Mouse (Mus musculus): Measurements from ENCODE around the gene Pole4.
"Not testable (repeated sequence)": the region's sequence is repeated elsewhere in the genome, so short reads cannot be mapped to it uniquely, and the experiment has no call there.

Gene Pole4

GRCm38 (mm10) chr6:82715253-82715652 is 10.1 kb upstream of the Pole4 start:
- DNase-seq (ENCODE audit: low spot score), result no peak

DNA sequence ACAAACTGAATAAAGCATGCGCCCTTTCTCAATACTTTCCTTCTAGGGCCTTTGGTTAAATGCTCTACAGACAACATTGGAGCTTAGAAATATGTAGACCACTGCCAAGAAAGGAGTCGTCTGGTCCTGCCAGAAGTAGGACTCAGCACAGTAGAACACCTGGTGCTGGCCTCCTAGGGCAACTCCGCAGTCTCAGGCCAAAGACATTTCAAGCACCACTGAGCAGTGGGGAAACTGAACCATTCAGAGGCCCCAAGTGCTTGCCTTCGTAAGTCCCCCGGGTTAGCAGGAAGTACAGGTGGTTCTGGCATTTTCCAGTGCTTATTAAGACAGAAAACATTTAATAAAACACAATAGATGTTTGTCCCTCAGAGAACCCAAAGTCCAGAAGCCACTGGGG is 9.7 kb upstream of the Pole4 start:
- no peak for DNase-seq (ENCODE audit: low spot score)

- peak; percentile 70 for DNase-seq (ENCODE audit: low spot score)
Observed at GRCm38 (mm10) chr6:82714243-82714642, 9.1 kb upstream of the Pole4 start.

GRCm38 (mm10) chr6:82707742-82708141 is 2.6 kb upstream of the Pole4 start:
- no peak for DNase-seq (ENCODE audit: low spot score)

GRCm38 (mm10) chr6:82707241-82707640 is 2.1 kb upstream of the Pole4 start:
- DNase-seq (ENCODE audit: low spot score), result no peak

DNA sequence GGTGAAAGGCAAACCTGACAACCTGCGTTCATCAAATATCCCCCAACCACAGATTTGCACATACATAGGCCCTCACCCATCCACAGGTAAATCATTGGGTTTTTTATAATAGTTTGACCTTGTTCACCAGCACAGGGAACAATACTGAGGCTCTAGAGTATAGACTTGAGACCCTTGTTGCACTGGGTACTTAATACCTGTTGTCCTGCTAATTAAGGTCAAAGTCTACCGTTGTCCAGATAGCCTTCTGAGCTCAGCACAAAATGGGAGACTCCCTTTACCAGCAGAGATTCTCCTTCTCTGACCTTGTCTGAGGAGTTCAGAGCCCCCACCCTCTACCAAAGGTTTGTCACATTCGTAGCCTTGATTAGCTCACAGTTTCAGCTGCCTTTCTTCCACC is 1.5 kb downstream of the Pole4 start:
- DNase-seq (ENCODE audit: low spot score), result no peak

DNA sequence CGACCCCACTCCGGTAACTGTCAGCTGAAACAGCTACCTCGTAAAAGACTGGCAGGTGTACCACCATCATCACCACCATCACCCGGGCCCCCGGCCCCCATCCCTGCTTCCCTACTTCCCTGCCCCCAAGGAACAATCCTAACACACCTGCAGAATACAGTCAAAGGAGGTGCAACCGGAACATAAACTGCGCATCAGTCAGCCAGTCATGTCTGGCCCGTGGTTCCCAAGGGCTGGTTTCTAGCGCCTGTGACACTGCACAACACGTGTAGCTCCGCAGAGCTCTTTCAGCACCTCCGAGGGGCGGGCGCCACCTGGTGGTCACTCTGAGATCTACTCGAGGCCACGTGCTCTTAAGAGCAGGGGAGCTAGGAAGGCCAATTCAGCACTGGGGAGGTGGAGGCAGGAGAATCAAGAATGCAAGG is 2.6 kb downstream of the Pole4 start:
- DNase-seq (ENCODE audit: low spot score), result peak; percentile 92

GRCm38 (mm10) chr6:82701296-82701695 is 3.9 kb downstream of the Pole4 start:
- no peak for DNase-seq (ENCODE audit: low spot score)

DNA sequence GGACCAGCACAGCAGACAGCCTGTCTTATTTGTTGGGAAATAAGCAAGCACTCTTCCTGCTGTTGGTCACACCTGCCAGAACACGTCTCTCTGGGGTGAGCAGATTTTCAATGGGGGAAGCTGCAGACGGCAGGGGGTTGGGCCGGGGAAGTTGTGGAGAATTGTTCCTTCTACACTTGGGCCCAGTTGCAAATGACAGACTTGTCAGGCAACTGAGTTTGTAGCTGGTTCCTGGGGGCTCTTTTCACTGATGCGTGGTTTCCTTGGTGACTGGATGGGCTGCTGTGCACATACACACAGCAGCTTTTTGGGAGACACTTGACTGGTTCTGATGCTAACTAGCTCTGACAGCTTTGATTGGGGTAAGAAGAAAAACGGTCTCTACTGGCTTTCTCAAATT is 5.3 kb downstream of the Pole4 start:
- DNase-seq (ENCODE audit: low spot score), result no peak

GRCm38 (mm10) chr6:82696736-82697135 is 8.4 kb downstream of the Pole4 start:
- no peak for DNase-seq (ENCODE audit: low spot score)

DNA sequence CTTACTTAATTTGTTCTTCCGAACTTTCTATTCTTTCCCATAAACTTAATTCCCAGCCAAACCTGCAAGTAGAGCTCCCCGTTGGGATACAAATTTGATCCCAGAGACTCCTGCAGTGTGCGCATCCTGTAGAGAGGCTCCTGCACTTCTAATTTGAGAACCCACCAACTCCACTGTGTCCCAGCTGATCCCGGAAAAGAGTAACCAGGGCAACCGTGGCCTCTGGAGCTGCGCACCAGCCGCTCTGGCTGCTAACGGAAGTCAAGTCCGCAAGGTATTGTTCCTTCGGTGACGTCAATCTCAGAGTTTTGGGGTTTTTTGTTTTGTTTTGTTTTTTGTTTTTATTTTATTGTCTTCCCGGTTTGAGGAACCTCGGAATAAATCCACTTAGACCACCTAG is 10.5 kb downstream of the Pole4 start:
- no peak for DNase-seq (ENCODE audit: low spot score)

DNA sequence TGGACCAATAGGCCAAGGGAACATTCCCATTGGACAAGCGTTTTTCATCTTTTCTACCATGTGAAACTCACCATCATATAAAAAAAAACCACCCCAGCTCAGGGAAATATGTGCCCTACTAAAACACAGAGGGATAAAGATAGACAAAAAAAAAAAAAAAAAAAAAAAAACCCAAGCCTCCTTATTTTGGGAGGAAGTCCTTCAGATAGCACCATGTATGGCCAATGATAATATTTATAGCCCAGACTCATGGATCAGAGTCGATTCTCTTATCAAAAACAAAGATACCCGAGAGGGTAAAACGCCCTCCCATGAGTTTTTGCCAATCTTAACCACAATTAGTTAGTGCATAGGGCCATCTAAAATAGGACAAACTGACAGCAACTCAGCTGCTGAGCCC is 15.7 kb downstream of the Pole4 start:
- no peak for DNase-seq (ENCODE audit: low spot score)

DNA sequence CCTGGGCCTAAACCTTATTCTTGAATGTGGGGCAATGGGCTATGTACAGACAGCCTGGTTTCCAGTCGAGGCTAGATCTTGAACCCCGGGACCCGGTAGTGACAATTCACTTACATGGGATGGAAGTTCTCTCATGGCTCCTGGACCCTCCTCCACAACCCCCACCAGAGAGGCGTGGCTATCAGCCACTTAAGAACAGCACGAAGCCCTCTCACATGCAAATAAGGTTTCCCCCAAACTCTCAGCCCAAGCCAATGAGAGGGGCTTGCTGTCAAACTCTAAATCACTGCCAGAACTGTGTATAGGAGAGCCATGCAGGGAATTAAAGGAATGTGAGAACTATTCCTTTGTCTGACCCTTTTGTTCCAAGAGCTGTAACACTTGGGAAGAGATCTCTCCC is 16.6 kb downstream of the Pole4 start:
- DNase-seq (ENCODE audit: low spot score), result not testable (repeated sequence)

GRCm38 (mm10) chr6:82684136-82684535 is 21.0 kb downstream of the Pole4 start:
- no peak for DNase-seq (ENCODE audit: low spot score)

DNA sequence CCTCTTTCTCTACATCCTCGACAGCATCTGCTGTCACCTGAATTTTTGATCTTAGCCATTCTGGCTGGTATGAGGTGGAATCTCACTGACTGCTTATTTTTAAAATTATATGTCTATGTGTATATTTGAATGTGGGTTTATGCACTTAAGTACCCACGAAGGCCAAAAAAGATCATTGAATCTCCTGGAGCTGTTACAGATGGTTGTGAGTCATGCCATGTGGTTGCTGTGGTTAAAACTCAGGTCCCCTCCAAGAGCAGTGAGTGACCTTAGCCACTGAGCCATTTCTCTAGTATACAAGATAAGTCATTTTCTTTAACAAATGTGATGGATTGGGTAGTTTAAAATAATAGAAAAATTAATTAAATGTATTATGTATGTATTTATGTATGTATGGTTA is 25.9 kb downstream of the Pole4 start:
- not testable (repeated sequence) for DNase-seq (ENCODE audit: low spot score)

- not testable (repeated sequence) for DNase-seq (ENCODE audit: low spot score)
Observed at GRCm38 (mm10) chr6:82677629-82678028, 27.5 kb downstream of the Pole4 start.

- DNase-seq (ENCODE audit: low spot score), result no peak
Observed at GRCm38 (mm10) chr6:82666480-82666879, 38.7 kb downstream of the Pole4 start.

DNA sequence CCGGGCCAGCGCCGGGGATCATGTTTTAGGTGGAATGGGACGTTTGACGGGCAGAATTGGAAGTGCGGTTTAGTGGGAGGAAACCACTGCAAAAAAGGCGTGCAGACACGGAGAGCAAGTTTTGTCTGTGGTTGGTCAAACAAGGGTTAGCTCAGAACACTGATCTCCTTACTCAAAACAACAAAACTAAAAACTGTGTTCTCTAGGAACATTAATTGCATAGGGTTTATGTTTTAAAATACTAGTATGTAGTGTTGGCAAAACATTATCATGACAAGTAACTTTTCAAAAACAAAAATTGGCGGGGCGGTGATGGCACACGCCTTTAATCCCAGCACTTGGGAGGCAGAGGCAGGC is 52.0 kb downstream of the Pole4 start:
- DNase-seq (ENCODE audit: low spot score), result no peak

DNA sequence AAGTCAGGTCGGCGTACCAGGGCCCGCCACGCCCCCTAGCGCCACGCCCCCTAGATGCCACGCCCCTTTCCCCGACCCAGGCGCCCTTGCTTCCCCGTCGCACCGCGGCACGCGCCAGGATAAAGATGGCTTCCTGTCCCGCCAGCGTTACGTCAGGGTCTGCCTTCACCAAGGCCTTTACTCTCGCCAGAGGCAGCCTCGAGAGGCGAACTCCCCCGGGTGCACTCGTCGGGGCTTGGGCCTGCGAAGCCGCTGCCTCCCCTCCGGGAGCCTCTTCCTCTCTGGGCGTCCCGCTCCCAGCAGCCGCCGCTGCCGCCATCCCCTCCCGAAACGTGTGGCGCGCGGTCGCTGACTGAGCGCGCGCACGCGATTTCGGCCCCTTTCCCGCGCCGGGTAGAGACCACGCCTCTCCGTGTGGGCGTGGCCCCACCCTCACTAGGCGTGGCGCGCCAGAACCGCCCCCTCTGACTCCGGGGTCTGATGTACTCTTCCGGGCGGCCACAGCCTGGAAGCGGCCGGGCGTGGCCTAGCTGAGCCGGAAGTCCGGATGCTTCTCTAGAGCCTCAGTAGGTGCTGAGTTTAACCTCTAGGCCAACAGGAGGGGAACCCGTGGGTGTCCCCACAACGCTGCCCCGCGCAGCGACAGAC is 52.5 kb downstream of the Pole4 start:
- DNase-seq (ENCODE audit: low spot score), result peak; percentile 98

- DNase-seq (ENCODE audit: low spot score), result peak; percentile 6
Observed at GRCm38 (mm10) chr6:82649096-82649495, 56.1 kb downstream of the Pole4 start.

DNA sequence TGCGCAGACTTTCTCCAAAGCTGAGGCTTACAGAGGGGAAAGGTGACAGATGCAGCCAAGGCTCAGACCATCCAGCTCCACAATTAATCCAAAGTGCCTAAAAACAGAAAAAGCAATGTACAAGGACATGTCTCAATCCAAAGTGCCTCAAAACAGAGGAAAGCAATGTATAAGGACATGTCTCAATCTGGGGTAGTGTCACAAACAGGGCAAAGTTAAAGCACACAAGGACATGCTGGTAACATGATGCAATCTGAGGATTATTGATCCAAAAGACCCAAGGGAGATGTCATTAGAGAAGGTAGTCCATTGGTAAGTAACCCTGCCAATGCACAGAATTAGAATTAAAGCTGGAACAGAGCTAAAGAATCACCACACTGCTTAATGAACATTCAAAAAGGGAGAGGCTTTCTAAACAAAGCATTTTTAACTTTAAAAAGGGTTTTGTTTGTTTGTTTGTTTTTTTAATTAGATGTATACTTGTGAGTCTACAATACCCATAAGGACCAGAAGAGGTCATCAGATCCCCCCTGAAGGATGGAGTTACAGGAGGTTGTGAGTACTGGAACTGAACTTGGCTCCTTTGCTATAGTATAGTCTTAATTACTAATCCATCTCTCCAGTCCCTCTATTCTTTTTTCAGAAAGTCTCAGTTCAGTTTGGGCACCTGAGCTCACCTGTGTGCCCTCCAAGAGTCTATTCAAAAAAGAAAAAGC is 57.1 kb downstream of the Pole4 start:
- no peak for DNase-seq (ENCODE audit: low spot score)

DNA sequence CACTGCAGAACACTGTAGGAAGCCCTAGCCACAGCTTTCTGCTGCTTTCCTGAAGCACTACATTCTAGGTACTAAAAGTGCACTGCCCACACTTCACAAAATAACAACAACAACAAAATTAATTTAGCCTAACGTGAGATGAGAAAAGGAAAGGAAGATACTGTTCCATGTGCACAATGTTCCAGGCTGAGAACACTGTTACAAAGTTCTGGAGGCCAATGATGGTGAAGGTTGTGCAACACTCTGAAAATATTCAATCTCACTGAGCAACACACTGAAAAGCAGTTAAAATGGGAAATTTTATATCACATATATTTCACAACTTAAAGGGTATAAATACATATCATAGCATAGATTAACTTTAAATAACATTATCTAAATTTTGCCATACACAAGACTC is 58.2 kb downstream of the Pole4 start:
- no peak for DNase-seq (ENCODE audit: low spot score)

DNA sequence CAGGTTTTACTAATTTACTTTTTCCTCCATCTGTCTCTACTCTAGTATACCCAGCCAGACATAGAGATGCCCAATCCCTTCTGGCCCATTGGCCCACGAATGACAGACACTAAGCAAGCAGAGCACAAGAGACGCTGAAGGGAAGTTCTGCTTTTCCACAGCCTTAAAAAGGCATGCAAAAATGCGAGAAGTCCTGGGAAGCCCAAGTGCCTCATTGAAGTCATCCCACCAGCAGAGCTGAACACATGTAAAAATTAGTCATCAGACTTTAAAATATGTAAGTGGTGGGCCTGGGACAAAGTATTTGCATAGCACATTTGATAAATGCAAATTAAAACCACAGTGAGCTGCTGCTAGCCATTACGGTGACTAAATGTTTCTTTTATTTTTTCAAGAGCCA is 65.1 kb downstream of the Pole4 start:
- DNase-seq (ENCODE audit: low spot score), result no peak

GRCm38 (mm10) chr6:82625331-82625730 is 79.8 kb downstream of the Pole4 start:
- DNase-seq (ENCODE audit: low spot score), result not testable (repeated sequence)
